ENCODE assay signal across 16 mouse cellular contexts in the genomic region with DNA sequence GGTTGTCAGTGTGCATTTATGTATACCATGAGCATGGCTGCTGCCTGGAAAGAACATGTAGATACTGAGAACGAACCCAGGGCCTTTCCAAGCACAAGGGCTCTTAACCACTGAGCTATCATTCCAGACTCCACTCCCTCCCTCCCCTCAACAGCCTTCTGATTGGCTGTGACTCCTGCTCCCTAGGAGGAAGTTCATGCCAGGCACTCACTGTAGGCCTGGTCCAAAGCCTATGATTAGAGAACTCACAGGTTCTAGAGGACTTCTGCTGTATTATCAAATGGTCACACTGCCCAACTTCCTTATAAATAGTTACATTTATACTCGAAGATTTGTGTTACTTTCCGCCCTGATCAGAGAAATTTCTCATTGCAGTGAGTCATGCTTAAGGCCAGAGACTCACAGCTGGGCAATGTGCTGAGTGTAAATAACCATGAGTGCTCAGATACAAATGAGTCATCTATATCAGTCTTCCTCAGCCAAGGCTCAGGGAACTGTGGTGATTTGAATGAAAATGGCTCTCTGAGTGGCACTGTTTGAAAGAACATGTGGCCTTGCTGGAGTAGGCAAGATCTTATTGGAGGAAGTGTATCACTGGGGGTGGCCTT. TPM values are rescaled to one million over a fixed set of nuclear protein-coding genes. Genes with fewer than 3 reads are reported as not detected.
DNase-seq lines count a peak whose midpoint lies in the region; ATAC-seq and TF ChIP-seq lines count a peak whose summit lies in the region.
"Had no signal": no experiment of that assay in that cellular context is flagged by ENCODE, and none has a peak within 500 bp of the region (broad histone marks: within the 10 kb centered on the region; RNA-seq: fewer than 3 reads in every experiment).

No protein-coding gene starts in this region.

- H3K79me2 ChIP-seq in liver, adult 2 months (ENCODE audit: control insufficient read depth, insufficient read depth, low read length): no peaks in the 10 kb centered on the region
- H3K79me2 ChIP-seq in MEL (ENCODE audit: control insufficient read depth, insufficient read depth, low read length, poor library complexity) (no peaks in the 10 kb centered on the region), myocyte (ENCODE audit: control insufficient read depth, insufficient read depth) (no peaks in the 10 kb centered on the region)

- no peak overlapping the region for H3K27ac ChIP-seq in liver, adult 2 months (replicated peaks; ENCODE audit: insufficient read depth, low read depth, low read length)
- H3K27ac ChIP-seq in liver, embryonic 12.5 days: no peak overlapping the region
- H3K27ac ChIP-seq in MEL (ENCODE audit: control insufficient read depth, low read depth, low read length): peak overlapping the region; percentile 37; the same call in 1 of the 2 replicates
- no peak overlapping the region for H3K27ac ChIP-seq in hindbrain, embryonic 10.5 days
- H3K27ac ChIP-seq: embryonic facial prominence, embryonic 13.5 days; forebrain, embryonic 12.5 days; gastrocnemius, adult 2 months; left cerebral cortex, adult 2 months had no signal

- H3K4me2 ChIP-seq in liver, embryonic 12.5 days: no peak overlapping the region
- H3K4me2 ChIP-seq in myocyte (ENCODE audit: low read depth): peak overlapping the region; percentile 41
- H3K4me2 ChIP-seq: embryonic facial prominence, embryonic 13.5 days; forebrain, embryonic 12.5 days had no signal

- no peak for TF ChIP-seq RAD21 in MEL (IDR thresholded peaks at IDR 0.05; ENCODE audit: low read depth, low read length)

- H3K9ac ChIP-seq in liver, adult 2 months (ENCODE audit: low read depth, low read length): no peak overlapping the region
- no peak overlapping the region for H3K9ac ChIP-seq in liver, embryonic 12.5 days
- H3K9ac ChIP-seq in MEL (ENCODE audit: control insufficient read depth, low read depth, low read length, poor library complexity, severe bottlenecking): no peak overlapping the region
- H3K9ac ChIP-seq: embryonic facial prominence, embryonic 13.5 days; forebrain, embryonic 12.5 days had no signal

- H3K9me3 ChIP-seq in liver, embryonic 12.5 days (replicated peaks): no peaks in the 10 kb centered on the region
- no peaks in the 10 kb centered on the region for H3K9me3 ChIP-seq in MEL (replicated peaks; ENCODE audit: insufficient read depth, low read length)
- H3K9me3 ChIP-seq in hindbrain, embryonic 10.5 days: no peaks in the 10 kb centered on the region
- H3K9me3 ChIP-seq: embryonic facial prominence, embryonic 13.5 days; forebrain, embryonic 12.5 days had no signal

- H3K36me3 ChIP-seq in liver, adult 2 months (ENCODE audit: control insufficient read depth, insufficient read depth, low read length): no peaks in the 10 kb centered on the region
- H3K36me3 ChIP-seq in liver, embryonic 12.5 days: no peaks in the 10 kb centered on the region
- H3K36me3 ChIP-seq in MEL (ENCODE audit: control insufficient read depth in 1 of 2, insufficient read depth in 2 of 2, low read length in 2 of 2) (peaks cover 0 to 9% of the 10 kb centered on the region in 2 experiments; a peak in 2 of 4 replicates), myocyte (ENCODE audit: control insufficient read depth, insufficient read depth) (no peaks in the 10 kb centered on the region)
- H3K36me3 ChIP-seq in hindbrain, embryonic 10.5 days: no peaks in the 10 kb centered on the region
- H3K36me3 ChIP-seq: embryonic facial prominence, embryonic 13.5 days; forebrain, embryonic 12.5 days had no signal

- peak; percentile 7 for DNase-seq in liver, adult 2 months (ENCODE audit: extremely low read depth, low read depth, low spot score)
- peak; percentile 84 for DNase-seq in MEL (ENCODE audit: low read depth, low spot score)
- DNase-seq in adrenal gland, postnatal 25 days: peak; percentile 3
- no peak for DNase-seq in hindbrain, embryonic 10.5 days (ENCODE audit: low spot score)
- DNase-seq in cerebellum, postnatal 10 days: no peak
- DNase-seq in left cerebral cortex, adult 9 months (ENCODE audit: low spot score in 2 of 2): no peak
- DNase-seq: cerebellum, postnatal 14 days; gastrocnemius, adult 2 months; kidney, postnatal 36 days; thymus, adult 18-20 months had no signal

- 0 out of 2 replicates have a peak, but pooled peaks cover 3% of the 10 kb centered on the region for H3K27me3 ChIP-seq in liver, adult 2 months (ENCODE audit: control insufficient read depth, insufficient read depth, low read length)
- H3K27me3 ChIP-seq in liver, embryonic 12.5 days (replicated peaks): no peaks in the 10 kb centered on the region
- H3K27me3 ChIP-seq in MEL (ENCODE audit: control insufficient read depth in 1 of 2, insufficient read depth in 2 of 2, low read length in 2 of 2) (no peaks in the 10 kb centered on the region), myocyte (ENCODE audit: control insufficient read depth, insufficient read depth, insufficient read length) (no peaks in the 10 kb centered on the region)
- no peaks in the 10 kb centered on the region for H3K27me3 ChIP-seq in hindbrain, embryonic 10.5 days (ENCODE audit: insufficient read depth, poor library complexity, severe bottlenecking)
- H3K27me3 ChIP-seq: embryonic facial prominence, embryonic 13.5 days; forebrain, embryonic 12.5 days had no signal

- peak; percentile 57 to 72; a peak in 3 of 4 replicates for TF ChIP-seq EP300 in MEL (IDR thresholded peaks at IDR 0.05; ENCODE audit: low read depth in 1 of 2, low read length in 2 of 2)

- H3K4me1 ChIP-seq in liver, adult 2 months (ENCODE audit: control insufficient read depth, insufficient read depth, low read length): no peaks in the 10 kb centered on the region
- no peaks in the 10 kb centered on the region for H3K4me1 ChIP-seq in liver, embryonic 12.5 days
- peaks cover 0 to 5% of the 10 kb centered on the region in 2 experiments; a peak in 1 of 4 replicates for H3K4me1 ChIP-seq in MEL (ENCODE audit: control insufficient read depth in 1 of 2, insufficient read depth in 2 of 2, low read length in 2 of 2)
- H3K4me1 ChIP-seq in hindbrain, embryonic 10.5 days (replicated peaks): no peaks in the 10 kb centered on the region
- H3K4me1 ChIP-seq: embryonic facial prominence, embryonic 13.5 days; forebrain, embryonic 12.5 days had no signal

- H3K4me3 ChIP-seq in liver, adult 2 months (ENCODE audit: insufficient read depth, low read depth, low read length): no peak overlapping the region
- no peak overlapping the region for H3K4me3 ChIP-seq in liver, embryonic 12.5 days
- H3K4me3 ChIP-seq in MEL (ENCODE audit: control insufficient read depth in 1 of 2, insufficient read depth in 1 of 2, low read depth in 2 of 2, low read length in 2 of 2) (no peak overlapping the region), myocyte (no peak overlapping the region)
- no peak overlapping the region for H3K4me3 ChIP-seq in hindbrain, embryonic 10.5 days
- H3K4me3 ChIP-seq: embryonic facial prominence, embryonic 13.5 days; forebrain, embryonic 12.5 days; gastrocnemius, adult 2 months; left cerebral cortex, adult 2 months had no signal

- no peak for TF ChIP-seq POLR2A in liver, adult 2 months (IDR thresholded peaks at IDR 0.05; ENCODE audit: extremely low read depth, insufficient read depth, low read length)
- TF ChIP-seq POLR2A in MEL (IDR thresholded peaks at IDR 0.05; ENCODE audit: control insufficient read depth in 1 of 2, insufficient read depth in 1 of 2, low read depth in 1 of 2, low read length in 2 of 2, poor library complexity in 1 of 2): no peak
- no peak for TF ChIP-seq POLR2A in myocyte (IDR thresholded peaks at IDR 0.05; ENCODE audit: insufficient read length, low read depth)

- 63% methylated on average over 3 of the region's 3 CpGs for WGBS in liver, adult 2 months
- 54% methylated on average over 3 of the region's 3 CpGs for WGBS in liver, embryonic 12.5 days (ENCODE audit: insufficient replicate concordance)
- 82% methylated on average over 3 of the region's 3 CpGs for WGBS in hindbrain, embryonic 10.5 days

- H3ac ChIP-seq in myocyte (ENCODE audit: control insufficient read depth, insufficient read length): no peak overlapping the region

- ATAC-seq in liver, embryonic 12.5 days: no peak
- ATAC-seq: intestine, embryonic 16.5 days had no signal

- no peak for TF ChIP-seq CTCF in liver, adult 2 months (IDR thresholded peaks at IDR 0.05; ENCODE audit: low read depth, low read length)
- TF ChIP-seq CTCF in MEL (IDR thresholded peaks at IDR 0.05 in 2 of 3, conservative IDR thresholded peaks at IDR 0.05 in 1 of 3; ENCODE audit: control insufficient read depth in 1 of 3, insufficient read depth in 1 of 3, low read depth in 2 of 3, low read length in 3 of 3, poor library complexity in 1 of 3, severe bottlenecking in 1 of 3): no peak

TF ChIP-seq in MEL, 35 proteins besides CTCF, POLR2A, EP300 and RAD21 (continues in another document):
- TF ChIP-seq MAFK (IDR thresholded peaks at IDR 0.05; ENCODE audit: borderline replicate concordance, low read depth, low read length) (peak; percentile 20; the same call in 1 of the 2 replicates), USF1 (IDR thresholded peaks at IDR 0.05; ENCODE audit: low read depth, low read length) (no peak), GABPA (IDR thresholded peaks at IDR 0.05; ENCODE audit: low read depth, low read length) (no peak), E2F4 (IDR thresholded peaks at IDR 0.05; ENCODE audit: borderline replicate concordance, low read depth, low read length) (no peak), SMC3 (IDR thresholded peaks at IDR 0.05; ENCODE audit: low read depth, low read length) (no peak), POLR2AphosphoS2 (IDR thresholded peaks at IDR 0.05; ENCODE audit: low read length) (no peak)

TF ChIP-seq in myocyte, 11 proteins besides CTCF, POLR2A, EP300 and RAD21 (continues in another document):
- TF ChIP-seq MYOD1 (IDR thresholded peaks at IDR 0.05; ENCODE audit: control insufficient read depth in 1 of 3, insufficient read length in 2 of 3, low read depth in 2 of 3) (no peak), USF1 (IDR thresholded peaks at IDR 0.05; ENCODE audit: low read depth) (no peak), SRF (IDR thresholded peaks at IDR 0.05; ENCODE audit: control insufficient read depth, insufficient read length, low read depth) (no peak), POLR2AphosphoS2 (IDR thresholded peaks at IDR 0.05; ENCODE audit: insufficient read length, low read depth) (no peak), TCF12 (IDR thresholded peaks at IDR 0.05; ENCODE audit: insufficient read depth, poor library complexity, severe bottlenecking) (no peak), TCF3 (IDR thresholded peaks at IDR 0.05; ENCODE audit: insufficient read length, low read depth) (no peak), REST (IDR thresholded peaks at IDR 0.05; ENCODE audit: insufficient read depth, insufficient read length) (no peak)

RNA-seq across cellular contexts. Expression of gene Apbb1ip, which starts 49.9 kb away (rescaled TPM):
- total RNA-seq in liver, adult 2 months (2014; rRNA removed): 0.65 and 0.87 TPM in 2 replicates
- polyA plus RNA-seq in liver, adult 2 months (2012; rRNA removed): 0.44 and 0.64 TPM in 2 replicates
- 9.0 and 10.1 TPM in 2 replicates for polyA plus RNA-seq in liver, embryonic 12.5 days (2016; fragmentation: Nextera tagmentation; extraction: Ambion mirVana)
- 7.4 and 10.8 TPM in 2 replicates for total RNA-seq in MEL (2012; rRNA removed)
- 10 to 100 TPM in 1 of 2 experiments, not detected in 1; 60.7 TPM for polyA plus RNA-seq in MEL (2012; ENCODE audit: insufficient read depth in 1 of 2, insufficient read length in 2 of 2, low read depth in 1 of 2, low replicate concordance in 2 of 2, missing spikeins in 1 of 2)
- total RNA-seq in adrenal gland, postnatal 25 days (2021): 1.8 and 2.4 TPM in 2 replicates
- polyA plus RNA-seq in myocyte (2012; fragmentation: generic; extraction: Trizol): 4.9 TPM
- polyA plus RNA-seq in hindbrain, embryonic 10.5 days (2016; fragmentation: Nextera tagmentation; extraction: Ambion mirVana): 1.4 and 1.8 TPM in 2 replicates

Comparison
In these comparisons a context has a peak if more than half of its experiments do, and no peak if none do; other contexts are left out.
1. DNase-seq: peak in liver, adult 2 months (single experiment), MEL (single experiment) and adrenal gland, postnatal 25 days (single experiment); none in hindbrain, embryonic 10.5 days (single experiment), cerebellum, postnatal 10 days (0 of 2) and left cerebral cortex, adult 9 months (0 of 2).